Mouse (Mus musculus): Measurements from ENCODE around the gene Trak2.

DNA sequence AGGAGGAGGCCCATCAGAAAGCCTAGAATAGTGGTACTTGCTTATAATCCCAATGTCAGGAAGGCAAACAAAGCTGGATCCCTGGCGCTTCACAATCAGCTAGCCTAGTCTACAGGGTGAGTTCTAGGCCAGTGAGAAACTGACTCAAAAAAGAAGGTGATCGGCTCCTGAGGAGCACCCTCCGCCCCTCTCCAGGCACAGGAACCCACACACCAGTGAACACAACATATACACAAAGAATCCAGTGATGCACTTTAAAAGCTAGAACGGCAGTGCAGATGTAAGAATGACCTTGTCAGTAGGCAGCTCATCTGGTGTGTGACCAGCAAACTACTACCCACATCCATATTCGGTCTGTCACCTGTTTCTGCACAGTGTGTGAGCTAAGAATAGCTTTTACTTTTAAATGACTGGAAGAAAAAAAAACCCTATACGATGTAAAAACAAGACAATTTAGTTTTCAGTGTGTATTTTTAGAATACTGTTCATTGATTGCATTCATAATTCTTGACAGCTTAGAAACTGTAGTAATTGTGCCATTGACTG lies 23.6 kb downstream of the Trak2 start:
- TF ChIP-seq CTCF (IDR thresholded peaks at IDR 0.05; ENCODE audit: low read depth) (no peak), EP300 (IDR thresholded peaks at IDR 0.05; ENCODE audit: low read depth) (no peak)

Data from liver, postnatal 0 days (tissue).